Mouse (Mus musculus) hindbrain, embryonic 10.5 days (tissue): ENCODE measurements around the gene Gm4353. TPM values are rescaled to one million over a fixed set of nuclear protein-coding genes. Genes with fewer than 3 reads are reported as not detected.
"Not testable (repeated sequence)": the region's sequence is repeated elsewhere in the genome, so short reads cannot be mapped to it uniquely, and the experiment has no call there.

Source experiments
- DNase-seq: peaks from one replicate; pipeline ENCODE4 v3.0.0-alpha.2; 2017; ENCODE audit warnings: low spot score
- H3K27ac ChIP-seq: fragments of 300-500 bp; sonication (generic); 2 replicates; pipeline ENCODE4 v1.5.1; 2016; ENCODE audit warnings: mild to moderate bottlenecking, moderate library complexity
- H3K27me3 ChIP-seq: fragments of 300-500 bp; sonication (generic); 2 replicates; pipeline ENCODE4 v1.6.1; 2016; ENCODE audit warnings: mild to moderate bottlenecking; ENCODE audit not compliant: poor library complexity, insufficient read depth, severe bottlenecking
- H3K36me3 ChIP-seq: fragments of 300-500 bp; sonication (generic); 2 replicates; pipeline ENCODE4 v1.6.1; 2016; ENCODE audit warnings: mild to moderate bottlenecking, moderate library complexity
- H3K4me1 ChIP-seq: fragments of 300-500 bp; sonication (generic); replicated peaks from 2 replicates; pipeline ENCODE4 v1.6.1; 2016; ENCODE audit warnings: mild to moderate bottlenecking
- H3K4me3 ChIP-seq: fragments of 300-500 bp; sonication (generic); 2 replicates; pipeline ENCODE4 v1.5.1; 2016; ENCODE audit warnings: mild to moderate bottlenecking, moderate library complexity
- H3K9me3 ChIP-seq: fragments of 300-500 bp; sonication (generic); 2 replicates; pipeline ENCODE4 v1.6.1; 2016; ENCODE audit warnings: mild to moderate bottlenecking, moderate library complexity
- WGBS: fragments of 180-500 bp; shearing (Covaris S2); methylation state at CpG from one replicate; pipeline ENCODE4 v1.1.7; 2016; 5-methylcytosine and 5-hydroxymethylcytosine counted together
- polyA plus RNA-seq: library from polyadenylated mRNA; unstranded; fragments of >200 nt; fragmentation: Nextera tagmentation; extraction: Ambion mirVana; gene quantifications from 2 replicates; pipeline ENCODE4 v1.2.1, GENCODE M21; 2016

Gm4353 gene
- polyA plus RNA-seq: 0.71 and 0.90 TPM in 2 replicates

- WGBS: 94% methylated on average over 11 of the region's 11 CpGs
- DNase-seq: not testable (repeated sequence)
Observed at GRCm38 (mm10) chr7:116084366-116084765, at the start of gene Gm4353. Gene Gm4353 (minus strand): TSS chr7:116084635.

GRCm38 (mm10) chr7:116132078-116132477, 47.6 kb upstream of the Gm4353 start:
- Histone ChIP-seq H3K9me3 (no peaks in the 10 kb centered on the region), H3K4me3 (no peak overlapping the region), H3K27me3 (no peaks in the 10 kb centered on the region), H3K4me1 (peaks cover 6% of the 10 kb centered on the region), H3K36me3 (peaks cover 63% of the 10 kb centered on the region), H3K27ac (peak overlapping the region; percentile 47)
- WGBS: 5% methylated on average over 5 of the region's 5 CpGs
- peak; percentile 79 for DNase-seq

More at GRCm38 (mm10) chr7:116084366-116084765, at the start of gene Gm4353:
- not testable (repeated sequence) for H3K36me3 ChIP-seq, H3K27me3 ChIP-seq, H3K4me3 ChIP-seq, H3K27ac ChIP-seq, H3K9me3 ChIP-seq, H3K4me1 ChIP-seq

- WGBS: 30% methylated on average over 4 of the region's 4 CpGs
- H3K9me3 ChIP-seq: no peaks in the 10 kb centered on the region
- H3K4me1 ChIP-seq: peaks cover 6% of the 10 kb centered on the region
- DNase-seq: peak; percentile 27
- peak overlapping the region; percentile 47 for H3K27ac ChIP-seq
- H3K4me3 ChIP-seq: no peak overlapping the region
- no peaks in the 10 kb centered on the region for H3K27me3 ChIP-seq
- peaks cover 63% of the 10 kb centered on the region for H3K36me3 ChIP-seq
Observed at GRCm38 (mm10) chr7:116131390-116131789, 47.0 kb upstream of the Gm4353 start.

DNA sequence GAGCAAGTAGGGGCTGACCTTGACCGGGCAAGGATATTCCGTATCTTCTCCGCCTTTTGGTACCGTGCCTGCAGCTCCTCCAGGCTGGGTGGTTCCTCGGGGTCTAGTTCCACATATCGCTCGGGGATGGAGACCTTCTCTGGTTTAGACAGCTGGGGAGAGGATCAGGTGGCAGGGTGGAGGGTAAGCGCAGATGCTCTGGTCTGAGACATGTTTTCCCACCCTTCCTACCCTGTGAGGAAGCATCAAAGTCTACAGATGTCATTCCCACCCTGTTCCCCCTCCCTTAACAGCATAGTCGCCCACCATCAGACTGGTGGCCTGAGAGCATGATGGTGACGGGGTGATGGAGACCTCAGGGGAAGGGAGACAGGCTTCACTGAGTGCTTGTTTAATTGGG, 44.9 kb upstream of the Gm4353 start:
- peaks cover 57% of the 10 kb centered on the region for H3K36me3 ChIP-seq
- WGBS: 87% methylated on average over 10 of the region's 10 CpGs

GRCm38 (mm10) chr7:116128286-116128685, 43.9 kb upstream of the Gm4353 start:
- peaks cover 21% of the 10 kb centered on the region for H3K4me1 ChIP-seq
- peaks cover 59% of the 10 kb centered on the region for H3K36me3 ChIP-seq
- 92% methylated on average over 8 of the region's 8 CpGs for WGBS
- no peaks in the 10 kb centered on the region for H3K9me3 ChIP-seq
- no peaks in the 10 kb centered on the region for H3K27me3 ChIP-seq
- no peak overlapping the region for H3K27ac ChIP-seq
- H3K4me3 ChIP-seq: no peak overlapping the region
- no peak for DNase-seq

More for the DNA sequence above, 44.9 kb upstream of the Gm4353 start:
- Histone ChIP-seq H3K27me3 (no peaks in the 10 kb centered on the region), H3K4me3 (no peak overlapping the region), H3K9me3 (no peaks in the 10 kb centered on the region), H3K27ac (no peak overlapping the region), H3K4me1 (peaks cover 13% of the 10 kb centered on the region)
- DNase-seq: no peak

DNA sequence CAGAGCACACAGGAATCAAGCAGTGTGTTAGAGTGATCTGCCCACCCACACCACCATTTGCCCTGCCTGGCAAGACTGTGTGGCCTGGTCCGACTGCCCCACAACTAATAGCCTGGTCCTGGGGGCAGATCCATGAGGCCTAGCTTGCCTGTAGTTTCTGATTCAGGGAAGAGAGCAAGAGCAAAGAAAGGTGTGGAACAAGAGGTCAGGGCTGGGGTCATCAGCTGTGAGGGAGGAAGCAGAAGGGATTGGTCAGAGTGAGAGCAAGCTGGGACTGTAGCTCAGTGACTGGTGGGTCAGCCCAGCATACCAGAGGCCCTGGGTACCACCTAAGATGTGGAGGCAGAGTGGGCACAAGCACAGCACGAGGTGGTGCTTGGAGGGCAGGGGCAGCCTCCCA, 42.6 kb upstream of the Gm4353 start:
- H3K27me3 ChIP-seq: no peaks in the 10 kb centered on the region
- peak overlapping the region; percentile 23; the same call in 1 of the 2 replicates for H3K27ac ChIP-seq
- H3K4me1 ChIP-seq: peaks cover 33% of the 10 kb centered on the region
- DNase-seq: no peak
- peaks cover 56% of the 10 kb centered on the region for H3K36me3 ChIP-seq
- no peak overlapping the region for H3K4me3 ChIP-seq
- 85% methylated on average over 2 of the region's 2 CpGs for WGBS
- H3K9me3 ChIP-seq: no peaks in the 10 kb centered on the region

GRCm38 (mm10) chr7:116125671-116126070, 41.2 kb upstream of the Gm4353 start:
- no peak for DNase-seq
- Histone ChIP-seq H3K4me3 (no peak overlapping the region), H3K4me1 (peaks cover 40% of the 10 kb centered on the region), H3K9me3 (no peaks in the 10 kb centered on the region), H3K36me3 (peaks cover 56% of the 10 kb centered on the region), H3K27me3 (no peaks in the 10 kb centered on the region), H3K27ac (no peak overlapping the region)
- 85% methylated on average over 7 of the region's 7 CpGs for WGBS

- 86% methylated on average over 12 of the region's 12 CpGs for WGBS
- no peak for DNase-seq
- Histone ChIP-seq H3K36me3 (peaks cover 48% of the 10 kb centered on the region), H3K27me3 (no peaks in the 10 kb centered on the region), H3K9me3 (peaks cover 5% of the 10 kb centered on the region; the same call in 1 of the 2 replicates), H3K27ac (0 out of 2 replicates have a peak overlapping the region, but pooled peaks have one; percentile 31), H3K4me1 (peaks cover 49% of the 10 kb centered on the region), H3K4me3 (no peak overlapping the region)
Observed at GRCm38 (mm10) chr7:116124057-116124456, 39.6 kb upstream of the Gm4353 start.

- H3K27me3 ChIP-seq: no peaks in the 10 kb centered on the region
- H3K4me1 ChIP-seq: peaks cover 49% of the 10 kb centered on the region
- no peak overlapping the region for H3K4me3 ChIP-seq
- peaks cover 5% of the 10 kb centered on the region; the same call in 1 of the 2 replicates for H3K9me3 ChIP-seq
- peaks cover 43% of the 10 kb centered on the region for H3K36me3 ChIP-seq
- WGBS: 90% methylated on average over 2 of the region's 2 CpGs
- 0 out of 2 replicates have a peak overlapping the region, but pooled peaks have one; percentile 31 for H3K27ac ChIP-seq
- no peak for DNase-seq
Observed at GRCm38 (mm10) chr7:116123597-116123985, 39.2 kb upstream of the Gm4353 start.

GRCm38 (mm10) chr7:116122981-116123596, 38.7 kb upstream of the Gm4353 start:
- Histone ChIP-seq H3K4me1 (peaks cover 49% of the 10 kb centered on the region), H3K27me3 (no peaks in the 10 kb centered on the region), H3K4me3 (no peak overlapping the region), H3K9me3 (peaks cover 5% of the 10 kb centered on the region; the same call in 1 of the 2 replicates), H3K27ac (peak overlapping the region; percentile 42), H3K36me3 (peaks cover 38% of the 10 kb centered on the region)
- WGBS: 48% methylated on average over 13 of the region's 13 CpGs
- peak; percentile 26 for DNase-seq

DNA sequence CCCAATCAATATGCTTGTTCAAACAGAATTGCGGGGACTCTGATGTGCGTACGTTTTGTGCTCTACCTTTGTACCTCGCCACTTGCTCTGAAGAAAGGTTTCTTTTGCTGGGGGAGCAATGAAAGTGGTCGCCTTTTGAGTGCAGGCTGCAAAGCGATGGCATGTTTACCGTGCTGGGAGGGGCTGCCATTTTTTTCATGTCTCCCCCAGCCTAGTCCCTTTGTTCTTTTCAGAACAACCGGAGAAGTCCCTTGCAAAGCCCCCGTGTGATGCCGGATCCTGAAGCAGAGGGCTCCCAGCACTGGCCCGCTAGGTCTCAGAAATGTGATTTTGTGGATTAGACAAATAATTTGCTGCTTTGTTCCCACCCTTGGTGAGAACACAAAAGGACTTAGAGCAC, 36.8 kb upstream of the Gm4353 start:
- peak overlapping the region; percentile 73 for H3K27ac ChIP-seq
- no peak for DNase-seq
- peaks cover 49% of the 10 kb centered on the region for H3K4me1 ChIP-seq
- H3K27me3 ChIP-seq: no peaks in the 10 kb centered on the region
- H3K9me3 ChIP-seq: peaks cover 5% of the 10 kb centered on the region; the same call in 1 of the 2 replicates
- no peak overlapping the region for H3K4me3 ChIP-seq
- H3K36me3 ChIP-seq: peaks cover 20% of the 10 kb centered on the region
- WGBS: 45% methylated on average over 11 of the region's 11 CpGs

GRCm38 (mm10) chr7:116120737-116121136, 36.3 kb upstream of the Gm4353 start:
- peaks cover 16% of the 10 kb centered on the region for H3K36me3 ChIP-seq
- no peak for DNase-seq

GRCm38 (mm10) chr7:116119306-116119857, 34.9 kb upstream of the Gm4353 start:
- Histone ChIP-seq H3K36me3 (peaks cover 7% of the 10 kb centered on the region), H3K9me3 (peaks cover 5% of the 10 kb centered on the region; the same call in 1 of the 2 replicates), H3K27me3 (no peaks in the 10 kb centered on the region), H3K4me1 (peaks cover 45% of the 10 kb centered on the region), H3K27ac (peak overlapping the region; percentile 53; the same call in 1 of the 2 replicates), H3K4me3 (no peak overlapping the region)
- DNase-seq: no peak
- 70% methylated on average over 1 of the region's 1 CpGs for WGBS

More at GRCm38 (mm10) chr7:116120737-116121136, 36.3 kb upstream of the Gm4353 start:
- Histone ChIP-seq H3K27me3 (no peaks in the 10 kb centered on the region), H3K4me1 (peaks cover 49% of the 10 kb centered on the region), H3K9me3 (peaks cover 5% of the 10 kb centered on the region; the same call in 1 of the 2 replicates), H3K27ac (no peak overlapping the region), H3K4me3 (no peak overlapping the region)
- WGBS: 83% methylated on average over 4 of the region's 4 CpGs
